Mouse (Mus musculus): ENCODE data around the gene Stox2.

DNA sequence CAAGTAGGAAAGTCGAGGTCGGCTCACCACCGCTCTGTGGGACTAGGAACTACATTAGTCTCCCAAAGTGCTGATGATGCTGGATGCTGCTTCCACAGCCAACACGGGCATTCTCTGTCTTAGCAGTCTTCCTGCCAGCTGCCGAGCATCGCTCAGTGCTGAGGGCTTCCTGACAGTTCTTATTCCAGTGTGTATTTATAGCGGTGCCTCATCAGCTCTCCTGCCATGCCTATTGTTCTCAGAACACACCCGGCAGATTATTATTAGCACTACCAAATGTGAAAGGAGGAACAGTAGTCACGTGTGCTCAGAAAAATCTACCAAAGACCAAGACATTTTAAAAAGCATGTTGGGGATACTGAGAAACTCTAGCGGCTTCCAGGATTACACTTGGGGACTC lies 15.5 kb upstream of the Stox2 start:
- TF ChIP-seq TAL1 (IDR thresholded peaks at IDR 0.05; ENCODE audit: low read length) (no peak), GATA1 (IDR thresholded peaks at IDR 0.05; ENCODE audit: low read length) (no peak)

All from erythroblast, embryonic 14.5 days (primary cell).